In genomic region chr10:78420929-78421328, GRCm38 (mm10) we compare ENCODE assay signal across 21 mouse cellular contexts. TPM values are rescaled to one million over a fixed set of nuclear protein-coding genes. Genes with fewer than 3 reads are reported as not detected.
DNase-seq lines count a peak whose midpoint lies in the region; ATAC-seq lines count a peak whose summit lies in the region.
"Had no signal": no experiment of that assay in that cellular context is flagged by ENCODE, and none has a peak within 500 bp of the region (broad histone marks: within the 10 kb centered on the region; RNA-seq: fewer than 3 reads in every experiment).

No protein-coding gene starts in this region.

- intact Hi-C loops in heart, postnatal 25 days (cut with DNase I) = no loop called here

- peak; percentile 31; the same call in 1 of the 2 replicates for ATAC-seq in heart, embryonic 16.5 days (replicated peaks; ENCODE audit: extremely low read depth, insufficient read depth, low FRiP score)
- peak; percentile 6 for ATAC-seq in activated CD4-positive, CD25-positive, alpha-beta regulatory T cell, adult 4 months
- ATAC-seq in cerebellum, adult (ENCODE audit: insufficient number of reproducible peaks, low FRiP score, low TSS enrichment) = no peak
- ATAC-seq: forebrain, embryonic 13.5 days; forebrain, postnatal 0 days; hindbrain, embryonic 16.5 days had no signal

- no peaks in the 10 kb centered on the region for H3K9me3 ChIP-seq in heart, embryonic 16.5 days (replicated peaks; ENCODE audit: control insufficient read depth, low read length)
- H3K9me3 ChIP-seq: embryonic facial prominence, embryonic 10.5 days; forebrain, embryonic 13.5 days; G1E; heart, embryonic 12.5 days; hindbrain, embryonic 12.5 days had no signal

- no peak overlapping the region for H3K4me2 ChIP-seq in heart, embryonic 16.5 days (ENCODE audit: low read depth, low read length)
- H3K4me2 ChIP-seq: forebrain, embryonic 13.5 days; heart, embryonic 12.5 days; hindbrain, embryonic 12.5 days had no signal

- no peak overlapping the region for H3K9ac ChIP-seq in heart, embryonic 16.5 days (ENCODE audit: low read length)
- H3K9ac ChIP-seq: forebrain, embryonic 13.5 days; forebrain, postnatal 0 days; heart, embryonic 12.5 days; hindbrain, embryonic 12.5 days had no signal

- no peak overlapping the region for H3K4me3 ChIP-seq in heart, embryonic 16.5 days (ENCODE audit: low read length)
- H3K4me3 ChIP-seq: embryonic facial prominence, embryonic 10.5 days; forebrain, embryonic 13.5 days; heart, embryonic 12.5 days; hindbrain, embryonic 12.5 days had no signal

- H3K27ac ChIP-seq in heart, embryonic 16.5 days (ENCODE audit: low read length) = no peak overlapping the region
- H3K27ac ChIP-seq: embryonic facial prominence, embryonic 10.5 days; forebrain, embryonic 13.5 days; hindbrain, embryonic 12.5 days had no signal

- WGBS in heart, embryonic 16.5 days = 70% methylated on average over 2 of the region's 2 CpGs

- no peak for DNase-seq in heart, postnatal 25 days (ENCODE audit: low spot score)
- peak; percentile 55 for DNase-seq in urinary bladder, postnatal 14 days (ENCODE audit: low spot score)
- DNase-seq in urinary bladder, postnatal 4 days (ENCODE audit: low spot score in 2 of 2) = no peak
- DNase-seq in thymus, postnatal 36 days = peak; percentile 15 to 48
- no peak for DNase-seq in lung, postnatal 25 days (ENCODE audit: low spot score)
- DNase-seq: adrenal gland, postnatal 10 days; cerebellum, adult 11-12 months; cerebellum, adult 9-10 months; cerebellum, postnatal 36 days; forebrain, postnatal 0 days; gastrocnemius, postnatal 14 days; heart, postnatal 4 days had no signal

- no peaks in the 10 kb centered on the region for H3K27me3 ChIP-seq in heart, embryonic 16.5 days (ENCODE audit: control insufficient read depth, insufficient read depth, low read length)
- H3K27me3 ChIP-seq: forebrain, embryonic 13.5 days; heart, embryonic 12.5 days; hindbrain, embryonic 12.5 days had no signal

- H3K36me3 ChIP-seq in heart, embryonic 16.5 days (ENCODE audit: control insufficient read depth, insufficient read depth) = no peaks in the 10 kb centered on the region
- H3K36me3 ChIP-seq: embryonic facial prominence, embryonic 10.5 days; G1E; heart, embryonic 12.5 days; hindbrain, embryonic 12.5 days had no signal

- peaks cover 3% of the 10 kb centered on the region; the same call in 1 of the 2 replicates for H3K4me1 ChIP-seq in heart, embryonic 16.5 days (ENCODE audit: control insufficient read depth, insufficient read depth, low read length)

RNA-seq across cellular contexts. Expression of gene Cstb, which starts 4.5 kb away (rescaled TPM):
- 148 and 222 TPM in 2 replicates for polyA plus RNA-seq in heart, embryonic 16.5 days (2015; fragmentation: Nextera tagmentation; extraction: Ambion mirVana)
- total RNA-seq in heart, postnatal 25 days (2021) = 10 to 100 TPM; 23.7 to 28.4 TPM
- polyA plus RNA-seq in activated CD4-positive, CD25-positive, alpha-beta regulatory T cell, adult 4 months (2017; shearing (Covaris generic)) = 100 to 1,000 TPM; 166 to 179 TPM

RNA-seq across cellular contexts. Expression of gene Rrp1, which starts 8.1 kb away (rescaled TPM):
- polyA plus RNA-seq in heart, embryonic 16.5 days (2015; fragmentation: Nextera tagmentation; extraction: Ambion mirVana) = 244 and 285 TPM in 2 replicates
- 100 to 1,000 TPM in 1 of 2 experiments, 10 to 100 TPM in 1; 92.7 to 102 TPM for total RNA-seq in heart, postnatal 25 days (2021)
- polyA plus RNA-seq in activated CD4-positive, CD25-positive, alpha-beta regulatory T cell, adult 4 months (2017; shearing (Covaris generic)) = 100 to 1,000 TPM in 1 of 2 experiments, 10 to 100 TPM in 1; 92.2 to 124 TPM

RNA-seq across cellular contexts. Expression of gene Pdxk, which starts 43.8 kb away (rescaled TPM):
- 7.8 and 8.8 TPM in 2 replicates for polyA plus RNA-seq in heart, embryonic 16.5 days (2015; fragmentation: Nextera tagmentation; extraction: Ambion mirVana)
- 10 to 100 TPM in 1 of 2 experiments, 1 to 10 TPM in 1; 9.3 to 12.0 TPM for total RNA-seq in heart, postnatal 25 days (2021)
- polyA plus RNA-seq in activated CD4-positive, CD25-positive, alpha-beta regulatory T cell, adult 4 months (2017; shearing (Covaris generic)) = 1 to 10 TPM; 5.7 to 8.5 TPM

Comparison
In these comparisons a context has a peak if more than half of its experiments do, and no peak if none do; other contexts are left out.
1. DNase-seq: peak in urinary bladder, postnatal 14 days (single experiment) and thymus, postnatal 36 days (2 of 2); none in heart, postnatal 25 days (single experiment), urinary bladder, postnatal 4 days (0 of 2) and lung, postnatal 25 days (single experiment).